In genomic region chr19:15495532-15495931, GRCm38 (mm10) we compare ENCODE assay signal across 28 mouse cellular contexts.
"Had no signal": no experiment of that assay in that cellular context is flagged by ENCODE, and none has a peak within 500 bp of the region (broad histone marks: within the 10 kb centered on the region; RNA-seq: fewer than 3 reads in every experiment).

No protein-coding gene starts in this region.

- H3K4me3 ChIP-seq: limb, embryonic 10.5 days; limb, embryonic 12.5 days; limb, embryonic 13.5 days; limb, embryonic 15.5 days; liver, embryonic 12.5 days; liver, embryonic 13.5 days; liver, embryonic 15.5 days; lung, embryonic 15.5 days; megakaryocyte, embryonic 14.5 days; midbrain, embryonic 10.5 days; midbrain, embryonic 12.5 days; midbrain, embryonic 13.5 days; midbrain, embryonic 15.5 days; myocyte; neural tube, embryonic 12.5 days had no signal

- H3K4me1 ChIP-seq: limb, embryonic 12.5 days; limb, embryonic 13.5 days; limb, embryonic 15.5 days; liver, embryonic 12.5 days; liver, embryonic 13.5 days; liver, embryonic 15.5 days; lung, embryonic 15.5 days; megakaryocyte, embryonic 14.5 days; midbrain, embryonic 10.5 days; midbrain, embryonic 12.5 days; midbrain, embryonic 13.5 days; midbrain, embryonic 15.5 days; neural tube, embryonic 12.5 days had no signal

- H3K36me3 ChIP-seq: limb, embryonic 10.5 days; limb, embryonic 12.5 days; limb, embryonic 13.5 days; limb, embryonic 15.5 days; liver, embryonic 12.5 days; liver, embryonic 13.5 days; liver, embryonic 15.5 days; lung, embryonic 15.5 days; midbrain, embryonic 10.5 days; midbrain, embryonic 12.5 days; midbrain, embryonic 13.5 days; midbrain, embryonic 15.5 days; neural tube, embryonic 12.5 days had no signal

- H3K9ac ChIP-seq: limb, embryonic 12.5 days; limb, embryonic 13.5 days; limb, embryonic 15.5 days; liver, embryonic 12.5 days; liver, embryonic 13.5 days; liver, embryonic 14.5 days; liver, embryonic 15.5 days; liver, postnatal 0 days; lung, embryonic 14.5 days; lung, embryonic 15.5 days; midbrain, embryonic 12.5 days; midbrain, embryonic 13.5 days; midbrain, embryonic 15.5 days; neural tube, embryonic 12.5 days had no signal

- H3K27me3 ChIP-seq: limb, embryonic 12.5 days; limb, embryonic 13.5 days; limb, embryonic 15.5 days; liver, embryonic 12.5 days; liver, embryonic 13.5 days; liver, embryonic 15.5 days; lung, embryonic 15.5 days; megakaryocyte, embryonic 14.5 days; midbrain, embryonic 12.5 days; midbrain, embryonic 13.5 days; midbrain, embryonic 15.5 days; neural tube, embryonic 12.5 days had no signal

- DNase-seq: left cerebral cortex, postnatal 4 days; liver; liver, embryonic 13.5 days; liver, postnatal 0 days; lung, adult 18-20 months; lung, adult 2 months; lung, embryonic 14.5 days; lung, postnatal 10 days; lung, postnatal 14 days; lung, postnatal 36 days; lung, postnatal 4 days; midbrain, embryonic 14.5 days had no signal

- H3K9me3 ChIP-seq: limb, embryonic 10.5 days; limb, embryonic 12.5 days; limb, embryonic 13.5 days; limb, embryonic 15.5 days; liver, embryonic 12.5 days; liver, embryonic 13.5 days; liver, embryonic 15.5 days; lung, embryonic 15.5 days; megakaryocyte, embryonic 14.5 days; midbrain, embryonic 10.5 days; midbrain, embryonic 12.5 days; midbrain, embryonic 13.5 days; midbrain, embryonic 15.5 days; neural tube, embryonic 12.5 days had no signal

- H3K27ac ChIP-seq: limb, embryonic 10.5 days; limb, embryonic 12.5 days; limb, embryonic 13.5 days; limb, embryonic 15.5 days; liver, embryonic 12.5 days; liver, embryonic 13.5 days; liver, embryonic 14.5 days; liver, embryonic 15.5 days; lung, embryonic 15.5 days; macrophage; midbrain, embryonic 10.5 days; midbrain, embryonic 12.5 days; midbrain, embryonic 13.5 days; midbrain, embryonic 15.5 days; neural tube, embryonic 12.5 days had no signal
